Mouse (Mus musculus): ENCODE data around the gene Coro2b. TPM values are rescaled to one million over a fixed set of nuclear protein-coding genes. Genes with fewer than 3 reads are reported as not detected.

The Coro2b gene
- total RNA-seq, 2 experiments from 2014 or later, result 10.6 to 12.4 TPM

DNA sequence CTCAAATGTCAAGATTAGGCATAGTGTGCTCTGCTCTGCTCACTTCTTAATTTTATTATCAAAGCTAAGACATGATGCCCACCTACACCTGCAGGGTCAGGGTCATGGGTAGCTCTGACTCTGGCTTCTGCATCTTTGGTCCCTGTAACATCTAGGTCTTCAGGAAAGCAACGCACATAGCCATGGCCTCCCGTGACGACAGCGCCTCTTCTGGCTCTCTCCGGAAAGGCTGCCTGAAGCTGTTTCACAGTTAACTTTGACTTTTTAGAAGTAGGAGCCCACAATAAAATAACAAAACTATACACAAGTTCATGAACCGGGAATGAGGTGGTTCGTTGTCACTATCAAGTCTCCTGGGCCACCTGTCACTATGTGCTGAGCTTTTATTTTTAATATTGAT lies 99.4 kb downstream of the Coro2b start:
- no peak for DNase-seq

DNA sequence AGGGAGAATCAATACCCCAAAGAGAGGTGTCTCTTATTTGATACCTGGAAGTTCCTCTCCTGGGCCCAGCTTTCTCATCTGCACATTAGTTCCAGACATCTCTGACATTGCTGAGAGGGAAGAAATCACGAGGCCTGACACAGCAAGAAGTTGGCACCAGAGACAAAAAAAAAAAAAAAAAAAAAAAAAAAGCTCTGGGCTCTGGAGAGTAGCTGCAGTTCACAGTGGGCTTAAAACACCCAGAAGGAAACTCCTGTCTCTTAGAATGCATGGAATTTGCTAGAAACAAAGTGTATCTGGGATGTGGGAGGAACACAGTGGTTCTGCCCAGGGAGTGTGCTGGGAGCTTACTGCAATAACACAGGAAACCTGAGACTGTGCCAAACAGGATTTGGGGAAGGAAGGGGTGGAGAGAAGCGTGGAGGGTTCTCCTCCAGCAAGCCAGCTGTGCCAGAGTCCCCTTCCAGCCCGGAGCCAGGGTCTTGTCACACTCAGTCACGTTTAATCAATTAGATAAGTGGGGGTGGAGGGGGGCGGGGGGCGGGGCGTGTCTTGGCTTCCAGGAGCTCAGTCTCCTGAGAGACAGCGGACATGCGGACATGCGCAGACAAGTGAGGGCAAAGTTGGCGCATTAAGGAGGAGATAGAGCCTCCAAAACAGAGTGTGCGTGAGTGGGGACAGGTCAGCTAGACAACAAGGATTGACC lies 101.1 kb downstream of the Coro2b start:
- DNase-seq, result peak; percentile 44

DNA sequence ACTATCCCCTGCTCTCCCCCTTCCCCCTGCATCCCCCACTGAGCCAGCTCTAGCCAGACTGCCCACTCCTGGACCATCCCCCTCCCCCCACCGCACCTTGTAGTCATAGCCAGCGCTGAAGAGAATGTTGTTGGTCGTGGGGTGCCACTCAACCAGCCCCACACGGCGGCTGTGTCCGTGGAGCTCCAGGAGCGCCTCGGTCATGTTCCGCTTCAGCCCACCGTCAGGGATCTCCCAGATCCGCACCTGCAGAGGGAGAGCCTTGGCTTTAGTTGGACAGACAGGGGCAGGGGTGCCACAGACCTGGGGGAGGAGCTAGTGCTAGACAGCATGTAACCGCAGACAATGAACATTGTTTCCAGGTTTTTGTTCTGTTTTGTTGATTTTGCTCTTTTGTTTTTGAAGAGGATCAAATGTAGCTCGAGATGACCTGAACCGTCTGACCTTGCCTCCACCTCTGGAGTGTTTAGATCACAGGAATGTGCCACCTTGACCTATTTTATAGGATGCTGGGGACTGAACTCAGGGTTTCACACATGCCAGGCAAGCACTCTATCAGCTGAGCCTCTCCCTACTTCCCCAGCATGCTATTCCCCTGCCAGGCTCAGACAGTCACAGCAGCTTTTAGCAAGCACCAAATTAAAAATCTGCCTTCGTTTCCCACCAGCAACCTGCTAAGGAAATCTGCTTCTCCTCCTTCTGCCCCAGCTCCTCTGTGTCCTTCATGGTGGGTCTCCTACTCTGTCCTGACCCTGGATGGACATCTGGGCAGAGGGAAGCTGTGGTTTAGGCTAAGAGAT lies 104.4 kb downstream of the Coro2b start:
- DNase-seq, result no peak

DNA sequence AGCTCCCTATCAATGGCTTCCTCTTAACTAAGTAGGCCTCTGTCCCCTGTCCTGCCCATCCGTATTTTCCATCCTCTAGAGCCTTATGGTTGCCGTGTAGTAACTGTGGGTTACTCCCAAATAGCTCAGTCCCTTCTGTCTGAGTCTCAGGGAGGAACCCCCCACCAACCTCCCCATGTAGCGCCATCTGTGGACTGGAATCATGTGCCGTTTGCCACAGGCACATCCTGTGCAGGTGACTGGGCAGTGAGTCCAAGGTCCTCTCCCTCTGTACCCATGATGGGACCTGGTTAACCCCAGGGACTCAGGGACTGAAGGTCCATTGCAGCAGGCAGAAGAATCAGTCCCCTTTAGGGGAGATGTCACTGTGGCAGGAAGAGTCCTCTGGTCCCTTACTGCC lies 106.1 kb downstream of the Coro2b start:
- no peak for DNase-seq

DNA sequence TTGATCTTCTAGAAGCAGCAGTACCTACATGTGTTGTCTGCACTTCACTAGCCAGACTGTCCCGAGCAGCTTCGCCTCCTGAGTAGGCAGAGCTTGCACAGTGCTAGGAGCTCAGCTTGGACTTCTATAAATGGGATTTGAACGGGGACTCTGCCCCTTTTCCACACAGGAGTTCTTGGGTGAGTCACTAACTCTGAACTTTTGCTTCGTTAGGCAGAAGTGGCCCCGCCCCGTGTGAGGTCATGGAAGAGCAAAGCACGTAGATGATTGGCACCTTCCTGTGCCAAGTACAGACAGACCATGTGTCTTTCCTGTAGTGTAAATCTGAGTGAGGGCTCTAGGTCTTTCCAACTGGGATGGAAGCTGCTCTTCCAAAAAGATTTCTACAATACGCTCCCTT lies 109.8 kb downstream of the Coro2b start:
- no peak for DNase-seq

DNA sequence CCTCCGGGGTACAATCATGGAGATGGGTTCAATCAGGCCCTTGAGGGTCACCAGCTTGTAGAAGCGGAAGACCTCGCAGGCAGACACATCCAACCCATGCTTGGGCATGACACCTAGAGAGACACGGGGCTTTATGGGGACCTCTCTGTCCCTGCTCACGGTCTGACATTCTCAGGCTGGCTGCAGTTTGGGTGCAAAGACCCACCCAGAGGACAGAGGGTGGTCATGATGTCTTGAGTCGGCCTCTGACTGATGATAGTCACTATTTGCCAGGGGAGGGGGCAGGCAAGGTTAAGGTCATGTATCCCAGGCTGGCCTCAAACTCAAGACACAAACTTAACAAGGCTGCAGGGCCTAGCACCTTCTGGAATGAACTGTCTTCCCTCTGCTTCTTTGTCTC lies 110.3 kb downstream of the Coro2b start:
- no peak for DNase-seq

DNA sequence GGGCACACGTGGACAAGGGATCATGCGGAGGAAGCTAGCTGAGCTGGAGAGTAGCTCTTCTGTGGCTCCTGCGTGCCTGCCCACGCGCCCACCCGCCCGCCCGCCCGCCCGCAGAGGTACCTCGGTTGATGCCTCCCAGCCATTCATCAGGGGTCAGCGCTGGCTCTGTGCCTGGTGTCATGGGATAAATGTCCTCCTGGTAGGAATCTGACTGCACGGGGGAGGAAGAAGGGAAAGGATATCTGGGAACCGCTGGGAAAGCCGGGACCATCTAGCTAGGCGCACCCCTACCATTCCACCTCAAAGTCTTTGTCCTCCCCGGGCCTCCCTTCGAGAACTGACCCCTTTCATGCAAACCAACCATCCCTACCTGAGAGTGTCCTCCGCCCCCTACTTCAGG lies 110.8 kb downstream of the Coro2b start:
- DNase-seq, result no peak

DNA sequence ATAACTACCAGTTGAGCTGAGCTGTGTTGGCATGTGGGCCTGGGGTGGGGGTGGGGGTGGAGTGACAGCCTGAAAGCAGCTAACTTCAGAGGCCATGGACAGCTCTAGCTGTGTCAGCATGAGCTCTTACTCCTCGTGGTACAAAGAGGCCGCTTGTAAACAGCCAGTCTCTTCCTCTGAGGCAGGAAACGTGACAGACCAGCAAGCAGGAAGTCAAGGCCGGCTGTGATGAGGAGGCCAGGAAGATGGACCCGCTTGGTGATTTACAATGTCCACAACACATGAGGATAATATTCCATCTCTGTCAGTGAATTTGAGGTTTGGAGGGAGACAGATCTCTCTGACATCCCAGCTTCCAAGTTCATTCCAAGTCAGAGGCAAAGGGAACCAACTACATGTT lies 111.6 kb downstream of the Coro2b start:
- DNase-seq, result no peak

DNA sequence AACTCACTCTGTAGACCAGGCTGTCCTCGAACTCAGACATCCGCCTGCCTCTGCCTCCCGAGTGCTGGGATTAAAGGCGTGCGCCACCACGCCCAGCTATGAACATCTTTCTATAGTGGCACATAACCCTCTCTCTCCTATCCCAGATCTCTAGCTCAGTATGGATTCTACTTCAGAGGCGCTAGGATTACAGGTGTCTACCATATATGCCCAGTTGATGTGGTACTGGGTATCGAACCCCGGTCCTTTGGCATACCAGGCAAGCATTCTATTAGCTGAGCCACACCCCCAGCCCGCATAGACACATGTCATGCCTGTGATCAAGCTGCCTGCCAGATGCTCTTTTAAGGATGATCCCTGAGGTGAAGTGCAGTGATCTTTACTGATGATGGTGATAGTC lies 113.0 kb downstream of the Coro2b start:
- DNase-seq, result no peak

DNA sequence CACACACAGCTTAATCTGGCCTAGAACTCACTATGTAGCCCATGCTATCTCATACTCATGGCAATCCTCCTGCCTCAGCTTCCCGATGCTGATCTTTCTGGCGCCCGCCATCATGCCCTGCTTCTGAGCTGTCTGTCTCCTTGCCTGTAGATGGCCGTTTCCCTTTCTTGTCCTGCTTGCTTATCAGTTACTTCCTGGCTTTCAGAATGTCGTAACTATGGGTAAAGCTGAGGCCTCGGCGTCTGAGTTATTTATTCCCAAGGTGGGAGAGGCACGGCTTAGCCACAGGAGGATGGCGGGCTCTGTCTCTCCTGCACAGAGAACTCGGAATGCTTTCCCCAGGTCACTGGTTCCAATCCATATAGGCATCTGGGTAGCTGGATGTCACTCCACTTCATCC lies 113.9 kb downstream of the Coro2b start:
- DNase-seq, result no peak

DNA sequence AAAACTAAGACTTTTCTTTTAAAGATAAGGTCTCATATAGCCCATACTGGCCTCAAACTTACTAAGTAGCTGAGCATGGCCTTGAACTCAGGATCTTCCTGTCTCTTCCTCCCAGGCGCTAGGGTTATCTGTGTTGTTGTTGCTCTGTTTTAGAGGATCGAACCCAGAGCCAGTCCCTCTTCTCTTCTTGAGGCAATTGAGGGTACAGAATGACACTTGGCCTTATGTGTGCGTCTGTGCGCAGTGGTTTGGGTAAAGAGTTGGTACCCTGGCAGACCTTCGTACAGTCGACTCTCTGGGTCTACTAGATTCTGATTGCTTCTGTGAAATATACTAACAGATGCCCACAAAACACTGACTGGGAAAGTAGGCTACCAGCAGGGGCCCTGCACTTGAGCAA lies 114.9 kb downstream of the Coro2b start:
- DNase-seq, result no peak

DNA sequence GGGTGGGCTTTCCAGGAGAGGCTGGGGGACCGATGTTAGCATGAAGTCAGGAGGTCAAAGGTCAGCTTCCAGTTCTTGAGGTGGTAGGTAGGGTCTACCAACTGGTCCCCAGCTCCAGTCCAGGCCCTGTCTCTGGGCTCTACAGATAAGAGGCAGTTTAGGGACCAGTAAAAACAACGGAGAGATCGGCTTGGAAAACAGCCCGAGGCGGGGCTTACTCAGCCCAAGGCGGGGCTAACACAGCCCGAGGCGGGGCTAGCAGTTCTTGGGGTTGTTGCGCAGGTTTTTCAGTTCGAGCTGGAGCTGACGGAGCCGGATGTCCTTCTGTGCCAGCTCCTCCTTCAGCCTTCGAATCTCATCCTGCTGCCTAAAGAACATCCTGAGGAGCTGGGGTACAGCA lies 115.8 kb downstream of the Coro2b start:
- DNase-seq, result peak; percentile 69

DNA sequence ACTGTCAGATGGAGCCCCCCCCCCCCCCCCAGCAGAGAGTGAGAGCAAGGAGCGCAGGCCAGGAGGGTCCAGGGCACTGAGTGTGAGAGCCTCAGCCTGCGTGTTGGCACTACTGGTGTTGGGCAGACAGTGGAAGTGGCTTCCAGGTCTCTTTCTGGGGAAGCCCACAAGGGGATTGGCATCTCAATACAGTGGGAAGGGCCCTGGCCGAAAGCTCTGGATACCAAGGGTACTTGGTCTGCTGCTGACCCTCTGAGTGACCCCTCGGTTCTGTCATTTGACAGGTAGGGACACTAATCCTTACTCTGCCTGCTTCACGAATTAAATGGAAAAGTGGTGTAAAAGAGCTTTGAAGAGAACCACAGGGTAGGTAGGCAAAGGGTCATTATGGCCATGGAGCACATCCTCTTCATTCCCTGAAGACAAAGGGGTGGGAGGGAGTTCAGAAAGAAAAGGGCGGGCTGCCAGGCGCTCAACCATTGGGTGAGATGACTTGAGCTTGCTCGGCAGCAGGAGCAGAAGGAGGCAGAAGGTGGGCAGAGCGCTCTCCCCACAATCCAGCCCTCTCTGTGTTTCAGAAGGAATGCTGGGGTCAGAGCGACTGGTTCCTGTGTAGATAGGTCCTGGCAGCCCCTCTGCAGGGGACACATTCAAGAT lies 116.5 kb downstream of the Coro2b start:
- no peak for DNase-seq

DNA sequence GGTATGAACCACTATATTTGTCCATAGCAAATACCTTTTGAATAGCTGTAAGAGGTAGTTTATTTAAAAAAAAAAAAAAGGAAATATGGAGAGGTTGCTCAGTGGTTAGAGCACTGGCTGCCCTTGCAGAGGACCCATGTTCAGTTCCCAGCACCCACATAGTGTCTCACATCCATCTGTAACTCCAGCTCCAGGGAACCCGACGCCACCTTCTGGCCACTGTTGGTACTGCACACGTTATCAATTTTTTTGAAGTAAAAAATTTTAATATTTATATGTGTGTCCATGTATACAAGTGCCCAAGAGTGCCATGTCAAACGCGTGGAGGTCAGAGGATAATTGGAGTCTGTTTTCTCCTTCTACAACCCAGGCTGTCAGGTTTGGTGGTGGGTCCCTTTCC lies 118.1 kb downstream of the Coro2b start:
- DNase-seq, result no peak

DNA sequence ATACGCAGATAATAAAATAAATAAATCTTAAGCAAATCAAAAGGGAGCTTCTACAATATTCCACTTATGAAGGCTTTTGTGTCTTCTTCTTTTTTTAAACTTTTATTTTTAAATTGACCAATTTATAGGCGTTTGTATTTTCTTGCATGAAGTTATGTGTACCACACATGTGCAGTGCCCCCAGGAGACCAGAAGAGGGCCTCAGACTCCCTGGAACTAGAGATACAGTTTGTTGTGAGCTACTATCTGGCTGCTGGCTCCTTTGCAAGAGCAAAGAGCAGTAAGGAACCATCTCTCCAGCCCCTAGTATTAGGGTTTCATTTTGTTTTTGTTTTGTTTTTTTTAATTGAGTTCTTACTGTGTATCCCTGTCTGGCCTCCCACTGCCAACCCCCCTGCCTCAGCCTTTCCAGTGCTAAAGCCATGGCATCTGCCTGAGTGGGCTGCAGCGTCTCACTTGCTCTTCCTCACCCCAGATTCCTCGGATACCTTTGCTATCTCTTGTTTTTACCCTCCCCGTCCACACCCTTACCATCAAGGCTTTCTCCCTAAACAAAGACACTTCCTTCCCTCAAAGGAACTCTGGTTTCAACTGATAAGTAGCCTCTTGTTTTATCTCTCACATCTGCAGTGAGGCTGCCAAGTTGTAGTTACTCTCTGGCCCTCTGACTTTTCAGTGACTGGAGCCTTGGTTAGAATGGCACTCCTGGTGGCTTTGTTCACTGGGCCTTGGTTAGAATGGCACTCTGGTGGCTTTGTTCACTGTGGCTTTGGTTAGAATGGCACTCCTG lies 129.3 kb downstream of the Coro2b start:
- DNase-seq, result no peak

DNA sequence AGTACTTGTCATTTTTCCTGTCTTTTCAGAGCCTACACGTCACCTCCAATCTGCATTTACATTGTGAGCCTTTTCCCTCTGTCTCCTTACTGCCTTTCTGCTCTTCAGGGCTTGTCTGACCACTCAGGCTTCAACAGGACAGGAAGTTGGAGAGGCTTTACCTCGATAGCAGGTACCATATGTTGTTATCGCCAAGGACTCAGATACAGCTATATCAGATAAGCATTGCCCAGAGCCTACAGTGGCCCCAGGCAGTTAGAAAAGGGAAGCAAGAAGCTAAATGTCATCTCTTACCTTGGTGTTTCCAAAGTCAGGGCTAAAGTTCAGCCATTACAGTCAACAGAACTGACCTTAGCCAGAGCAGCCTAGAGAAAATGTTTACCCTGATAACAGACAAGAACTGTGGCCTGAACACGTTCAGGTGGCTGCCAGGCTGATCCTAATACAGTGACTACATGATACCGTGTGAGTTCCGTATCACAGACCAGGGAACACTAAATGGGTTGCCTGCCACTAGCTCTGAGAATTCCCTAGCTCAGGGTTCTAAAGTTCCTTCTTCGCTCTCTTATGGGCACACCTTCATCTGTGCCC lies 130.3 kb downstream of the Coro2b start:
- no peak for DNase-seq

DNA sequence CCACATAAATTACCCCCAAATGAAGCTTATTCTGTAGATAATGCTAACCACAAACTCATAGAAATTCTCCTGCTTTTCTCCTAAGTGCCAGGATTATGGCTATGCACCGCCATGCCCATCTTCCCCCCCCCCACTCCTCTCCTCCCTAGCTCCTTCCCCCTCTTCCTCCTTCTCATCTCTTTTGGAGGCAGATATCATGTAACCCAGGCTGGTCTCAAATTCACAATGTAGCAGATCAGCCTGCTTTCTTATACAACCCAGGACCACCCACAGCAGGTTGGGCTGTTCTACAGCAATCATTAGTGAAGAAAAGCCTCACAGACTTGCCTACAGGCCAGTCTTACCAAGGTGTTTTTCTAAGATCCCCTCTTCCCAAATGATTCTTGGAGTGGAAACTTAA lies 135.3 kb downstream of the Coro2b start:
- DNase-seq, result no peak

DNA sequence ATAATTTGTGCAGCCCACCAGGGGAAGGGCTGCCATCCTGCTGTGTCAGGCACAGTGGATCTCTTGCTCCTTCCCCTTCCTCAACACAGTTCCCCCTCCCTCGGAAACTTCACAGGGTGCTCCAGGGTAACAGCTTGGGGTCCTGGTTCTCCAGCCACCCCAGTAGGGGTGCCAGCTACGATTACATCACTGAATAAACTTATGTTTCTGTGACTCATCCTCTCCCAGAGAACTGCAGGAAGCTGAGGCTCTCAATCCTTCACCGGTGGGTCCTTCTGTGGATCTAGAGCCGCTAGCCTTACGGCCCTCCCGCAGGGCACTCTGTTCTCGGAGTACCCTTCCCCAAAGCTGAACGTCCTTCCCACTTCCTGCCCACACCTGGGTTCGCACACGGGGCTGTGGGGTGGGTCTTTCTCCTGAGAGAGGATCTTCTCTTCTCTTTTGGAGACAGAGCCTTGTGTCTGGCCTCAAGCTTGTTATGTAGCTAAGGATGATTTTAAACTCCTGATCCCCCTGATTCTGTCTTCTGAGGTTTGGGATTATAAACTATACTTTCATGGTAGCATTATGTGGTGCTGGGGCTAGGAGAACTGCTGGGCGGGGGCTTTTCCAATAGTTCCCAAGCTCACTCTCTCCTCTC lies 136.2 kb downstream of the Coro2b start:
- DNase-seq, result no peak

DNA sequence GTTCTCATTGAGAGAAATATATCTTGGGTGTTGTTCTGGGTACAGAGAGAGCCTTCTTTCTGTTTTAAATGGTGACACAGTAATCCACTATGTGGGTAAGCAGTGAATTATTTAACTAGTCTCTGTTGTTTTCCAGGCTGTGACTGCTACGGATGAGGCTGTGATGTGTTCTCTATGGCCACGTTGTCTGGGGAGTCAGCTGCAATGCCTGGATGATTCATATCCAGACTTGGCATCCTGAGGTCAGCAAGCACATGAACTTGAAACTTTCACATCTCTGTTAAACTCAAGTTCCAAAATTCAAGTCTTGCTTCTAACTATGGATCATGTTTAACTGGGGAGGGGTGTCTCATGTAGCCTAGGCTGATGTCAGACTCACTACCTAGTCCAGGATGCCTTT lies 142.7 kb downstream of the Coro2b start:
- DNase-seq, result no peak

DNA sequence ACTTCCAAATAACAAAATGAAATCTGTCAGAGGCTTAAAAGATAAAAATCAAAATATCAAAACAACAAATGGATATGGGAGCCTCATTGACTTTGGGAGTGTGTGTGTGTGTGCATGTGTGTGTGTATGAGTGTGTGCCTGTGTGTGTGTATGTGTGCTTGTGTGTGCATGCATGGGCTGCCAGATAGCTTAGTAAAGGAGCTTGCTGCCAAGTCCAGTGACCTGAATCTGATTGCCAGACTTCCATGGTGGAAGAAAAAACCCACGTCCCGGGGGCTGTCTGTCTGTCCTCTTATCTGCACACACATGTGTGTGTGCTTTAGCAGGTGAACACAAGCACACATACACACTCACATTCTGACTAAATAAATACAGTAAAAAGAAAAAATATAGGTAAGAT lies 143.3 kb downstream of the Coro2b start:
- DNase-seq, result no peak

DNA sequence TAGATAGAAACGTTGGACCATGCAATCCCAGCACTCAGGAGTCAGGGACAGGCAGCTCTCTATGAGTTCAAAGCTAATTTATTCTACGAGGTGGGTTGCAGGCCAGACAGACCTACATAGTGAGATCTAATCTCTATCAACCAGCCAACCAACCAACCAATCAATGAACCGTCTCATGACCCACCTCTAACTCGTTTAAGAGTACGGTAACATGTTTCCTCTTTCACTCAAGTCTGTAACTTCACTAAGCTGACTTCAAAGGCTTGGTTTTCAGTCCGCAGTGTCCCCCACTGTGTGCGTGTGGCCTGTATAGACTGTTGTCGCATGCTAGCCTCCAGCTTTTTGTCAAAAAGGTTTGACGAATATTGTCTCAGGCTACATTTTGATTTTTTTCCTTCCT lies 147.1 kb downstream of the Coro2b start:
- DNase-seq, result no peak

All from gastrocnemius, postnatal 10 days (tissue).